Mouse (Mus musculus): ENCODE results near the gene Mbd4. TPM values are rescaled to one million over a fixed set of nuclear protein-coding genes. Genes with fewer than 3 reads are reported as not detected.

The Mbd4 gene
- total and polyA plus RNA-seq, 3 experiments, result 6.4 to 10.1 TPM; not detected in 1

DNA sequence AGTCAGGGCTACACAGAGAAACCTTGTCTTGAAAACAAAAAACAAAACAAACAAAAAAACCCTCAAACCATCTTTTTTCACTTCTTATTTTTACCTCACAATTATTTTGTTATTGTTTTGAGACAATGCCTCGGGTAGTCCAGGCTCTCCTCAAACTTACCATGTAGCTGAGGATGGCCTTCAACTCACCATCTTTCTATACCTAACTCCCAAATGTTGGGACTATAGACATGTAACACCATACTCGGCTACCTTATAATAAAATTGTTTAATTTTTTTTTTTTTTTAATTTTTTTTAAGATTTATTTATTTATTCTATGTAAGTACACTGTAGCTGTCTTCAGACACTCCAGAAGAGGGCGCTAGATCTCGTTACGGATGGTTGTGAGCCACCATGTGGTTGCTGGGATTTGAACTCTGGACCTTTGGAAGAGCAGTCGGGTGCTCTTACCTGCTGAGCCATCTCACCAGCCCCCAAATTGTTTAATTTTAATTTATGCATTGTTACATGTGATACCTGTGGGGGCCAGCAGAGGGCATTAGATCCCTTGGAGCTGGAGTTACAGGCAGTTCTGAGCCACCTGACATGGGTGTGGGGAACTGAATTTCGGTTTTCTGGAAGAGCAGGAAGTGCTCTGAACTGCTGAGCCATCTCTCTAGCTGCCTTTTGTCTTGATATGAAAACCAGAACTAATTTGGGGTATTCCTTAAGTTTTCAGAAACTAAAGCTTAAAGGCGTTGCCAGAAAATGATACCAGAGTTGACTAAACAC lies 6.3 kb downstream of the Mbd4 start (continued):
- TF ChIP-seq TBP (IDR thresholded peaks at IDR 0.05; ENCODE audit: low read depth, low read length) (no peak), BHLHE40 (IDR thresholded peaks at IDR 0.05; ENCODE audit: borderline replicate concordance, low read depth, low read length) (no peak), TCF12 (IDR thresholded peaks at IDR 0.05; ENCODE audit: low read depth, low read length) (0 out of 2 replicates have a peak, but pooled peaks have one; percentile 18), USF1 (IDR thresholded peaks at IDR 0.05; ENCODE audit: low read depth, low read length) (peak; percentile 73), POLR2A (IDR thresholded peaks at IDR 0.05; ENCODE audit: control insufficient read depth in 1 of 2, insufficient read depth in 1 of 2, low read depth in 1 of 2, low read length in 2 of 2, poor library complexity in 1 of 2) (no peak), ETS1 (IDR thresholded peaks at IDR 0.05; ENCODE audit: low read depth, low read length) (peak; percentile 18; the same call in 1 of the 2 replicates), ELF1 (IDR thresholded peaks at IDR 0.05; ENCODE audit: low read depth, low read length) (peak; percentile 71; the same call in 1 of the 2 replicates), RAD21 (IDR thresholded peaks at IDR 0.05; ENCODE audit: low read depth, low read length) (peak; percentile 60), SIN3A (IDR thresholded peaks at IDR 0.05; ENCODE audit: low read length) (peak; percentile 70), NELFE (IDR thresholded peaks at IDR 0.05; ENCODE audit: low read depth, low read length) (no peak), MYC (IDR thresholded peaks at IDR 0.05; ENCODE audit: low read depth, low read length) (peak; percentile 55; the same call in 1 of the 2 replicates), GATA1 (IDR thresholded peaks at IDR 0.05; ENCODE audit: low read depth, low read length) (no peak), NRF1 (IDR thresholded peaks at IDR 0.05; ENCODE audit: insufficient read depth, low read depth, low read length, poor library complexity, severe bottlenecking) (no peak), ZMIZ1 (IDR thresholded peaks at IDR 0.05; ENCODE audit: low read depth, low read length) (no peak), MEF2A (IDR thresholded peaks at IDR 0.05; ENCODE audit: extremely low read depth, insufficient replicate concordance, low read depth, low read length, poor library complexity, severe bottlenecking) (no peak), MXI1 (IDR thresholded peaks at IDR 0.05; ENCODE audit: low read depth, low read length) (peak; percentile 51; the same call in 1 of the 2 replicates)

DNA sequence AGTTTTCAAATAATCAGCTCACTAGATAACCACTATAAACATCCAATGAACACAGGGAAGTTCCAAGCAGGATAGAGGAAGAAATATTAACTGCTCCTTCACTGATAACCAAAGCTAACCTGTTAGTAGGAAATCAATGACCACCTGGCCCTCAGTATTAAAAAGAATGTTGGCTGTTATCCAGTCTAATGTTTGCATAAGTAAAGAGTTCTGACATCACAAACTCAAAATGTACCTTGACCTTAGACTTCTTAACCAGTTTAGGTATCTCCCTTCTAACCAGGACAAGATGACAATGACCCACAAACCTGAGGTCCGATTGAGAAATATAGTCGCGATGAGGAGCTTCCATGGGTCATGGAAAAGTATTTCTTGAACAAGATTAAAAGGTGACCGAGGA lies 8.2 kb downstream of the Mbd4 start:
- DNase-seq (ENCODE audit: low read depth, low spot score), result no peak
- Histone ChIP-seq H3K4me3 (ENCODE audit: control insufficient read depth in 1 of 2, insufficient read depth in 1 of 2, low read depth in 2 of 2, low read length in 2 of 2) (no peak overlapping the region), H3K79me2 (ENCODE audit: control insufficient read depth, insufficient read depth, low read length, poor library complexity) (no peaks in the 10 kb centered on the region), H3K36me3 (ENCODE audit: control insufficient read depth in 1 of 2, insufficient read depth in 2 of 2, low read length in 2 of 2) (peaks cover 3 to 18% of the 10 kb centered on the region in 2 experiments; a peak in 2 of 4 replicates), H3K4me1 (ENCODE audit: control insufficient read depth in 1 of 2, insufficient read depth in 2 of 2, low read length in 2 of 2) (peaks cover 3 to 6% of the 10 kb centered on the region in 2 experiments; a peak in 3 of 4 replicates), H3K9me3 (replicated peaks; ENCODE audit: insufficient read depth, low read length) (no peaks in the 10 kb centered on the region), H3K27me3 (ENCODE audit: control insufficient read depth in 1 of 2, insufficient read depth in 2 of 2, low read length in 2 of 2) (no peaks in the 10 kb centered on the region), H3K9ac (ENCODE audit: control insufficient read depth, low read depth, low read length, poor library complexity, severe bottlenecking) (no peak overlapping the region), H3K27ac (ENCODE audit: control insufficient read depth, low read depth, low read length) (no peak overlapping the region)
- TF ChIP-seq ZNF384 (IDR thresholded peaks at IDR 0.05; ENCODE audit: low read depth, low read length), result no peak
- TF ChIP-seq MXI1 (IDR thresholded peaks at IDR 0.05; ENCODE audit: low read depth, low read length), result no peak
- no peak for TF ChIP-seq MEF2A (IDR thresholded peaks at IDR 0.05; ENCODE audit: extremely low read depth, insufficient replicate concordance, low read depth, low read length, poor library complexity, severe bottlenecking)
- no peak for TF ChIP-seq ZKSCAN1 (IDR thresholded peaks at IDR 0.05; ENCODE audit: low read depth, low read length)
- no peak for TF ChIP-seq GABPA (IDR thresholded peaks at IDR 0.05; ENCODE audit: low read depth, low read length)
- no peak for TF ChIP-seq MYC (IDR thresholded peaks at IDR 0.05; ENCODE audit: low read depth, low read length)
- no peak for TF ChIP-seq POLR2A (IDR thresholded peaks at IDR 0.05; ENCODE audit: control insufficient read depth in 1 of 2, insufficient read depth in 1 of 2, low read depth in 1 of 2, low read length in 2 of 2, poor library complexity in 1 of 2)
- no peak for TF ChIP-seq KAT2A (conservative IDR thresholded peaks at IDR 0.05; ENCODE audit: low read depth, low read length)
- no peak for TF ChIP-seq USF2 (IDR thresholded peaks at IDR 0.05; ENCODE audit: borderline replicate concordance in 1 of 2, insufficient read depth in 1 of 2, low read depth in 1 of 2, low read length in 2 of 2)
- TF ChIP-seq ELF1 (IDR thresholded peaks at IDR 0.05; ENCODE audit: low read depth, low read length), result no peak
- no peak for TF ChIP-seq E2F4 (IDR thresholded peaks at IDR 0.05; ENCODE audit: borderline replicate concordance, low read depth, low read length)
- no peak for TF ChIP-seq SMC3 (IDR thresholded peaks at IDR 0.05; ENCODE audit: low read depth, low read length)
- no peak for TF ChIP-seq MAZ (IDR thresholded peaks at IDR 0.05; ENCODE audit: low read depth, low read length)
- no peak for TF ChIP-seq EP300 (IDR thresholded peaks at IDR 0.05; ENCODE audit: low read depth in 1 of 2, low read length in 2 of 2)
- no peak for TF ChIP-seq TBP (IDR thresholded peaks at IDR 0.05; ENCODE audit: low read depth, low read length)
- TF ChIP-seq UBTF (IDR thresholded peaks at IDR 0.05; ENCODE audit: borderline replicate concordance, insufficient read depth, low read depth, low read length), result no peak
- no peak for TF ChIP-seq GATA1 (IDR thresholded peaks at IDR 0.05; ENCODE audit: low read depth, low read length)
- TF ChIP-seq POLR2AphosphoS5 (IDR thresholded peaks at IDR 0.05; ENCODE audit: borderline replicate concordance, low read depth, low read length), result no peak
- no peak for TF ChIP-seq POLR2AphosphoS2 (IDR thresholded peaks at IDR 0.05; ENCODE audit: low read length)
- TF ChIP-seq MYB (IDR thresholded peaks at IDR 0.05; ENCODE audit: low read depth, low read length), result no peak
